Mouse (Mus musculus) liver, embryonic 14.5 days (tissue): ENCODE measurements around the gene Dppa5a. TPM values are rescaled to one million over a fixed set of nuclear protein-coding genes. Genes with fewer than 3 reads are reported as not detected.

Source experiments
- ATAC-seq: fragments of 200-750 bp; cut with Nextera tagmentation; 2 replicates; pipeline ENCODE4 v1.8.0; 2017; ENCODE audit warnings: moderate number of reproducible peaks, mild to moderate bottlenecking, moderate library complexity; ENCODE audit not compliant: insufficient read depth
- DNase-seq, 3 experiments: peaks; one replicate each; pipeline ENCODE4 v3.0.0-alpha.2; 2012 to 2013; ENCODE audit warnings: low read depth in 3 of 3, low spot score in 3 of 3
- H3K27ac ChIP-seq: fragments of 300-500 bp; sonication (generic); 2 replicates; pipeline ENCODE4 v1.5.1; 2014; ENCODE audit warnings: moderate library complexity, mild to moderate bottlenecking, control low read depth, inconsistent platforms
- H3K27me3 ChIP-seq: fragments of 300-500 bp; sonication (generic); 2 replicates; pipeline ENCODE4 v1.6.1; 2014; ENCODE audit warnings: mild to moderate bottlenecking, low read length, moderate library complexity; ENCODE audit not compliant: control insufficient read depth, insufficient read depth
- H3K36me3 ChIP-seq: fragments of 300-500 bp; sonication (generic); replicated peaks from 2 replicates; pipeline ENCODE4 v1.6.1; 2014; ENCODE audit warnings: low read depth; ENCODE audit not compliant: control insufficient read depth, insufficient read depth
- H3K4me1 ChIP-seq, 2 experiments: fragments of 200-500 bp in 1 of 2; fragments of 300-500 bp in 1 of 2; sonication (generic) in 1 of 2; replicated peaks; 2 replicates each; pipeline ENCODE4 v1.6.1; 2012 to 2014; ENCODE audit warnings: antibody characterized with exemption in 1 of 2, inconsistent platforms in 1 of 2, low read length in 1 of 2; ENCODE audit not compliant: control insufficient read depth in 2 of 2, insufficient read depth in 2 of 2
- H3K4me2 ChIP-seq: fragments of 300-500 bp; sonication (generic); 2 replicates; pipeline ENCODE4 v1.6.1; 2014; ENCODE audit warnings: low read depth, mild to moderate bottlenecking, control low read depth, moderate library complexity
- H3K4me3 ChIP-seq, 2 experiments: fragments of 200-500 bp in 1 of 2; fragments of 300-500 bp in 1 of 2; sonication (generic) in 1 of 2; 2 replicates each; pipeline ENCODE4 v1.5.1; 2012 to 2014; ENCODE audit warnings: low read depth in 2 of 2, low read length in 2 of 2, mild to moderate bottlenecking in 2 of 2, control low read depth in 1 of 2, inconsistent platforms in 1 of 2, moderate library complexity in 1 of 2; ENCODE audit not compliant: insufficient read depth in 1 of 2
- H3K9ac ChIP-seq: fragments of 300-500 bp; sonication (generic); replicated peaks from 2 replicates; pipeline ENCODE4 v1.6.1; 2014; ENCODE audit warnings: mild to moderate bottlenecking, control low read depth, moderate library complexity
- H3K9me3 ChIP-seq: fragments of 300-500 bp; sonication (generic); 2 replicates; pipeline ENCODE4 v1.6.1; 2016; ENCODE audit warnings: low read length, mixed read lengths; ENCODE audit not compliant: control insufficient read depth
- CTCF ChIP-seq: IDR thresholded peaks from 2 replicates; pipeline ENCODE4 v1.5.1; 2016; ENCODE audit warnings: antibody characterized with exemption, low read depth, control low read depth
- EP300 ChIP-seq: IDR thresholded peaks from 2 replicates; pipeline ENCODE4 v1.6.1; 2016; ENCODE audit warnings: antibody characterized with exemption, low read depth
- WGBS: fragments of 180-500 bp; shearing (Covaris S2); extraction: QIAGEN DNeasy Blood & Tissue Kit; methylation state at CpG from one replicate; pipeline ENCODE4 v1.1.7; 2014; ENCODE audit not compliant: insufficient replicate concordance; 5-methylcytosine and 5-hydroxymethylcytosine counted together
- polyA plus RNA-seq, 2 experiments: library from polyadenylated mRNA; depleted of rRNA in 1 of 2; stranded (reverse) in 1 of 2; unstranded in 1 of 2; fragments of >200 nt; fragmentation: Nextera tagmentation in 1 of 2; extraction: Ambion mirVana in 1 of 2; gene quantifications; 2 replicates each; pipeline versions ENCODE4 v1.2.1 to v1.2.3; 2012 to 2014

The Dppa5a gene
- polyA plus RNA-seq, 2 experiments, result not detected

- WGBS, result 57% methylated on average over 10 of the region's 10 CpGs
- no peak overlapping the region for H3K9ac ChIP-seq
- no peak overlapping the region for H3K4me2 ChIP-seq
- ATAC-seq (no peak), DNase-seq (no peak)
- H3K27ac ChIP-seq, result no peak overlapping the region
- H3K36me3 ChIP-seq, result no peaks in the 10 kb centered on the region
- TF ChIP-seq CTCF (no peak), EP300 (no peak)
- H3K9me3 ChIP-seq, result no peaks in the 10 kb centered on the region
- peaks cover 2% of the 10 kb centered on the region; the same call in 1 of the 2 replicates for H3K27me3 ChIP-seq
- no peaks in the 10 kb centered on the region for H3K4me1 ChIP-seq
- H3K4me3 ChIP-seq, result no peak overlapping the region
These were observed 5.0 kb upstream of the Dppa5a start for GRCm38 (mm10) chr9:78372827-78373504.

- Histone ChIP-seq H3K9ac (no peak overlapping the region), H3K27me3 (no peaks in the 10 kb centered on the region), H3K4me2 (no peak overlapping the region), H3K27ac (no peak overlapping the region), H3K9me3 (no peaks in the 10 kb centered on the region), H3K4me3 (no peak overlapping the region), H3K36me3 (no peaks in the 10 kb centered on the region), H3K4me1 (no peaks in the 10 kb centered on the region)
- TF ChIP-seq CTCF (no peak), EP300 (no peak)
- 74% methylated on average over 3 of the region's 3 CpGs for WGBS
- DNase-seq, result no peak
- no peak for ATAC-seq
These were observed 3.5 kb upstream of the Dppa5a start for GRCm38 (mm10) chr9:78371441-78371840.

GRCm38 (mm10) chr9:78369786-78370185, 1.8 kb upstream of the Dppa5a start:
- Histone ChIP-seq H3K27me3 (no peaks in the 10 kb centered on the region), H3K27ac (no peak overlapping the region), H3K9ac (no peak overlapping the region), H3K4me3 (no peak overlapping the region), H3K9me3 (no peaks in the 10 kb centered on the region), H3K4me2 (no peak overlapping the region), H3K36me3 (no peaks in the 10 kb centered on the region), H3K4me1 (no peaks in the 10 kb centered on the region)
- ATAC-seq, result no peak
- DNase-seq, result no peak
- TF ChIP-seq CTCF, result no peak
- no peak for TF ChIP-seq EP300
- WGBS, result 66% methylated on average over 7 of the region's 7 CpGs

GRCm38 (mm10) chr9:78369349-78369748, 1.4 kb upstream of the Dppa5a start:
- H3K27me3 ChIP-seq, result no peaks in the 10 kb centered on the region
- H3K36me3 ChIP-seq, result no peaks in the 10 kb centered on the region
- H3K4me3 ChIP-seq, result no peak overlapping the region
- WGBS, result 64% methylated on average over 2 of the region's 2 CpGs
- no peak overlapping the region for H3K27ac ChIP-seq
- DNase-seq (no peak), ATAC-seq (no peak)
- no peaks in the 10 kb centered on the region for H3K9me3 ChIP-seq
- H3K9ac ChIP-seq, result no peak overlapping the region
- H3K4me2 ChIP-seq, result no peak overlapping the region
- no peak for TF ChIP-seq EP300
- TF ChIP-seq CTCF, result no peak
- H3K4me1 ChIP-seq, result no peaks in the 10 kb centered on the region

- DNase-seq (no peak), ATAC-seq (no peak)
- Histone ChIP-seq H3K36me3 (no peaks in the 10 kb centered on the region), H3K9ac (no peak overlapping the region), H3K4me3 (no peak overlapping the region), H3K9me3 (no peaks in the 10 kb centered on the region), H3K27ac (no peak overlapping the region), H3K4me1 (no peaks in the 10 kb centered on the region), H3K27me3 (no peaks in the 10 kb centered on the region), H3K4me2 (no peak overlapping the region)
- 43% methylated on average over 3 of the region's 3 CpGs for WGBS
- no peak for TF ChIP-seq EP300
- TF ChIP-seq CTCF, result no peak
These were observed 805 bp upstream of the Dppa5a start for GRCm38 (mm10) chr9:78368671-78369293.
